Mouse (Mus musculus) MEL (cell line): ENCODE results near the gene Ryr3. TPM values are rescaled to one million over a fixed set of nuclear protein-coding genes. Genes with fewer than 3 reads are reported as not detected.

Source experiments
- DNase-seq: peaks from one replicate; pipeline ENCODE4 v3.0.0; 2011; ENCODE audit warnings: low read depth, low spot score
- H3K27ac ChIP-seq: 2 replicates; pipeline ENCODE4 v1.5.1; 2012; ENCODE audit warnings: low read depth, mild to moderate bottlenecking, control low read depth, low read length, moderate library complexity; ENCODE audit not compliant: control insufficient read depth
- H3K27me3 ChIP-seq, 2 experiments: fragments of 150-350 bp in 1 of 2; sonication (generic) in 1 of 2; 2 replicates each; pipeline ENCODE4 v1.6.1; 2012; ENCODE audit warnings: low read length in 2 of 2, mild to moderate bottlenecking in 2 of 2, improper control_type of control experiment in 1 of 2, moderate library complexity in 1 of 2; ENCODE audit not compliant: insufficient read depth in 2 of 2, control insufficient read depth in 1 of 2
- H3K36me3 ChIP-seq, 2 experiments: 2 replicates each; pipeline ENCODE4 v1.6.1; 2012 to 2014; ENCODE audit warnings: low read length in 2 of 2, improper control_type of control experiment in 1 of 2, inconsistent platforms in 1 of 2, mild to moderate bottlenecking in 1 of 2; ENCODE audit not compliant: insufficient read depth in 2 of 2, control insufficient read depth in 1 of 2
- H3K4me1 ChIP-seq, 2 experiments: fragments of 150-350 bp in 1 of 2; sonication (generic) in 1 of 2; 2 replicates each; pipeline ENCODE4 v1.6.1; 2012; ENCODE audit warnings: low read length in 2 of 2, improper control_type of control experiment in 1 of 2, mild to moderate bottlenecking in 1 of 2; ENCODE audit not compliant: insufficient read depth in 2 of 2, control insufficient read depth in 1 of 2
- H3K4me3 ChIP-seq, 2 experiments: fragments of 150-350 bp in 1 of 2; sonication (generic) in 1 of 2; 2 replicates each; pipeline ENCODE4 v1.5.1; 2012; ENCODE audit warnings: low read depth in 2 of 2, low read length in 2 of 2, mild to moderate bottlenecking in 2 of 2, moderate library complexity in 2 of 2, control low read depth in 1 of 2, improper control_type of control experiment in 1 of 2; ENCODE audit not compliant: control insufficient read depth in 1 of 2, insufficient read depth in 1 of 2
- H3K79me2 ChIP-seq: 2 replicates; pipeline ENCODE4 v1.6.1; 2012; ENCODE audit warnings: mild to moderate bottlenecking, low read length, moderate library complexity; ENCODE audit not compliant: control insufficient read depth, poor library complexity, insufficient read depth
- H3K9ac ChIP-seq: 2 replicates; pipeline ENCODE4 v1.6.1; 2012; ENCODE audit warnings: low read depth, mild to moderate bottlenecking, control low read depth, low read length, moderate library complexity; ENCODE audit not compliant: control insufficient read depth, poor library complexity, severe bottlenecking
- H3K9me3 ChIP-seq: fragments of 150-350 bp; sonication (generic); replicated peaks from 2 replicates; pipeline ENCODE4 v1.6.1; 2012; ENCODE audit warnings: mild to moderate bottlenecking, low read length, improper control_type of control experiment, moderate library complexity; ENCODE audit not compliant: insufficient read depth
- CHD2 ChIP-seq: IDR thresholded peaks from 2 replicates; pipeline ENCODE4 v1.6.1; 2011; ENCODE audit warnings: low read length, improper control_type of control experiment
- CTCF ChIP-seq, 3 experiments: IDR thresholded peaks in 2 of 3; conservative IDR thresholded peaks in 1 of 3; 2 replicates each; pipeline ENCODE4 v1.5.1; 2011 to 2012; ENCODE audit warnings: low read length in 3 of 3, low read depth in 2 of 3, mild to moderate bottlenecking in 2 of 3, improper control_type of control experiment in 1 of 3, inconsistent platforms in 1 of 3, mixed read lengths in 1 of 3, moderate library complexity in 1 of 3; ENCODE audit not compliant: control insufficient read depth in 1 of 3, insufficient read depth in 1 of 3, poor library complexity in 1 of 3, severe bottlenecking in 1 of 3
- E2F4 ChIP-seq: IDR thresholded peaks from 2 replicates; pipeline ENCODE4 v1.6.1; 2011; ENCODE audit warnings: low read depth, low read length, improper control_type of control experiment, borderline replicate concordance
- ELF1 ChIP-seq: IDR thresholded peaks from 2 replicates; pipeline ENCODE4 v1.6.1; 2014; ENCODE audit warnings: low read depth, mild to moderate bottlenecking, inconsistent platforms, low read length, improper control_type of control experiment, moderate library complexity
- ETS1 ChIP-seq: IDR thresholded peaks from 2 replicates; pipeline ENCODE4 v1.6.1; 2012; ENCODE audit warnings: low read depth, mild to moderate bottlenecking, inconsistent platforms, low read length, improper control_type of control experiment, moderate library complexity
- GABPA ChIP-seq: IDR thresholded peaks from 2 replicates; pipeline ENCODE4 v1.6.1; 2012; ENCODE audit warnings: low read depth, mild to moderate bottlenecking, inconsistent platforms, low read length, improper control_type of control experiment, moderate library complexity
- GATA1 ChIP-seq: IDR thresholded peaks from 2 replicates; pipeline ENCODE4 v1.6.1; 2011; ENCODE audit warnings: low read depth, low read length, improper control_type of control experiment
- HCFC1 ChIP-seq: IDR thresholded peaks from 2 replicates; pipeline ENCODE4 v1.6.1; 2012; ENCODE audit warnings: low read depth, mild to moderate bottlenecking, inconsistent platforms, low read length, improper control_type of control experiment, moderate library complexity
- KAT2A ChIP-seq: conservative IDR thresholded peaks from 2 replicates; pipeline ENCODE4 v1.6.1; 2012; ENCODE audit warnings: low read depth, low read length, improper control_type of control experiment, inconsistent platforms
- MAX ChIP-seq: IDR thresholded peaks from 2 replicates; pipeline ENCODE4 v1.6.1; 2011; ENCODE audit warnings: low read length, improper control_type of control experiment
- MAZ ChIP-seq: IDR thresholded peaks from 2 replicates; pipeline ENCODE4 v1.6.1; 2012; ENCODE audit warnings: low read depth, mild to moderate bottlenecking, inconsistent platforms, low read length, improper control_type of control experiment
- MXI1 ChIP-seq: IDR thresholded peaks from 2 replicates; pipeline ENCODE4 v1.6.1; 2011; ENCODE audit warnings: mild to moderate bottlenecking, low read depth, low read length, improper control_type of control experiment
- POLR2AphosphoS2 ChIP-seq: IDR thresholded peaks from 2 replicates; pipeline ENCODE4 v1.6.1; 2011; ENCODE audit warnings: low read length, improper control_type of control experiment
- POLR2AphosphoS5 ChIP-seq: IDR thresholded peaks from 2 replicates; pipeline ENCODE4 v1.6.1; 2012; ENCODE audit warnings: low read depth, borderline replicate concordance, mild to moderate bottlenecking, inconsistent platforms, low read length, moderate library complexity, mixed read lengths
- RCOR1 ChIP-seq: IDR thresholded peaks from 2 replicates; pipeline ENCODE4 v1.6.1; 2012; ENCODE audit warnings: low read depth, mild to moderate bottlenecking, inconsistent platforms, low read length, improper control_type of control experiment
- SIN3A ChIP-seq: IDR thresholded peaks from 2 replicates; pipeline ENCODE4 v1.6.1; 2012; ENCODE audit warnings: low read length, improper control_type of control experiment, inconsistent platforms
- SMC3 ChIP-seq: IDR thresholded peaks from 2 replicates; pipeline ENCODE4 v1.6.1; 2011; ENCODE audit warnings: low read depth, low read length, improper control_type of control experiment
- TAL1 ChIP-seq: IDR thresholded peaks from 2 replicates; pipeline ENCODE4 v1.6.1; 2012; ENCODE audit warnings: mild to moderate bottlenecking, inconsistent platforms, low read length, moderate library complexity, mixed read lengths
- TBP ChIP-seq: IDR thresholded peaks from 2 replicates; pipeline ENCODE4 v1.8.0; 2011; ENCODE audit warnings: low read depth, low read length, improper control_type of control experiment
- UBTF ChIP-seq: IDR thresholded peaks from 2 replicates; pipeline ENCODE4 v1.6.1; 2012; ENCODE audit warnings: low read depth, mild to moderate bottlenecking, inconsistent platforms, low read length, improper control_type of control experiment, moderate library complexity, borderline replicate concordance; ENCODE audit not compliant: insufficient read depth
- USF2 ChIP-seq, 2 experiments: IDR thresholded peaks; 2 replicates each; pipeline ENCODE4 v1.6.1; 2011 to 2012; ENCODE audit warnings: improper control_type of control experiment in 2 of 2, low read length in 2 of 2, borderline replicate concordance in 1 of 2, inconsistent platforms in 1 of 2, low read depth in 1 of 2, mild to moderate bottlenecking in 1 of 2; ENCODE audit not compliant: insufficient read depth in 1 of 2
- ZC3H11A ChIP-seq: IDR thresholded peaks from 2 replicates; pipeline ENCODE4 v1.6.1; 2012; ENCODE audit warnings: low read depth, mild to moderate bottlenecking, inconsistent platforms, low read length, improper control_type of control experiment
- ZKSCAN1 ChIP-seq: IDR thresholded peaks from 2 replicates; pipeline ENCODE4 v1.6.1; 2012; ENCODE audit warnings: low read depth, mild to moderate bottlenecking, inconsistent platforms, low read length, improper control_type of control experiment, moderate library complexity
- ZMIZ1 ChIP-seq: IDR thresholded peaks from 2 replicates; pipeline ENCODE4 v1.6.1; 2012; ENCODE audit warnings: low read depth, mild to moderate bottlenecking, inconsistent platforms, low read length, improper control_type of control experiment, moderate library complexity
- polyA plus RNA-seq, 2 experiments: library from polyadenylated mRNA; stranded (reverse) in 1 of 2; unstranded in 1 of 2; fragments of >175 nt in 1 of 2; fragments of >200 nt in 1 of 2; gene quantifications; 2 replicates each; pipeline versions ENCODE4 v1.2.1 to v1.2.4; 2012; ENCODE audit warnings: low replicate concordance in 2 of 2, low read depth in 1 of 2; ENCODE audit not compliant: insufficient read length in 2 of 2, insufficient read depth in 1 of 2, missing spikeins in 1 of 2
- total RNA-seq: library from RNA; depleted of rRNA; stranded (reverse); fragments of 300-350 nt; gene quantifications from 2 replicates; pipeline ENCODE4 v1.2.3, GENCODE M21; 2012

Gene Ryr3
- total and polyA plus RNA-seq, 3 experiments, result 0.04 TPM; not detected in 2

GRCm38 (mm10) chr2:113018278-113018677, 198.6 kb downstream of the Ryr3 start:
- DNase-seq, result no peak
- no peaks in the 10 kb centered on the region for H3K79me2 ChIP-seq
- H3K27ac ChIP-seq, result no peak overlapping the region
- no peak overlapping the region for H3K4me3 ChIP-seq
- H3K36me3 ChIP-seq, result no peaks in the 10 kb centered on the region
- TF ChIP-seq RCOR1 (no peak), GABPA (no peak)
- no peaks in the 10 kb centered on the region for H3K4me1 ChIP-seq
- H3K27me3 ChIP-seq, result no peaks in the 10 kb centered on the region
- H3K9ac ChIP-seq, result no peak overlapping the region
- no peaks in the 10 kb centered on the region for H3K9me3 ChIP-seq

- no peak overlapping the region for H3K27ac ChIP-seq
- H3K4me3 ChIP-seq, result no peak overlapping the region
- no peak overlapping the region for H3K9ac ChIP-seq
- no peaks in the 10 kb centered on the region for H3K4me1 ChIP-seq
- H3K27me3 ChIP-seq, result no peaks in the 10 kb centered on the region
- no peaks in the 10 kb centered on the region for H3K9me3 ChIP-seq
- DNase-seq, result no peak
- no peaks in the 10 kb centered on the region for H3K36me3 ChIP-seq
- H3K79me2 ChIP-seq, result no peaks in the 10 kb centered on the region
- TF ChIP-seq ZMIZ1 (no peak), GABPA (no peak), SIN3A (no peak), MAX (no peak), KAT2A (no peak), ELF1 (no peak), TAL1 (no peak), UBTF (no peak), E2F4 (no peak), TBP (no peak), CHD2 (no peak), ZC3H11A (no peak), SMC3 (no peak), CTCF (IDR thresholded peaks at IDR 0.05 in 2 of 3, conservative IDR thresholded peaks at IDR 0.05 in 1 of 3; ENCODE audit: control insufficient read depth in 1 of 3, insufficient read depth in 1 of 3, low read depth in 2 of 3, low read length in 3 of 3, poor library complexity in 1 of 3, severe bottlenecking in 1 of 3) (no peak)
Observed at GRCm38 (mm10) chr2:113016236-113016635, 200.7 kb downstream of the Ryr3 start.

- H3K36me3 ChIP-seq, result no peaks in the 10 kb centered on the region
- no peak for DNase-seq
- no peaks in the 10 kb centered on the region for H3K27me3 ChIP-seq
- no peaks in the 10 kb centered on the region for H3K79me2 ChIP-seq
- H3K27ac ChIP-seq, result no peak overlapping the region
- H3K4me1 ChIP-seq, result no peaks in the 10 kb centered on the region
- TF ChIP-seq SMC3, result no peak
- TF ChIP-seq POLR2AphosphoS2, result no peak
- TF ChIP-seq GATA1, result no peak
- TF ChIP-seq ELF1, result no peak
- TF ChIP-seq USF2 (IDR thresholded peaks at IDR 0.05; ENCODE audit: borderline replicate concordance in 1 of 2, insufficient read depth in 1 of 2, low read depth in 1 of 2, low read length in 2 of 2), result no peak
- no peak for TF ChIP-seq MXI1
- no peak for TF ChIP-seq HCFC1
- no peak for TF ChIP-seq MAZ
- no peak for TF ChIP-seq RCOR1
- TF ChIP-seq ZMIZ1, result no peak
- no peak for TF ChIP-seq SIN3A
- no peak for TF ChIP-seq ETS1
- TF ChIP-seq CTCF (IDR thresholded peaks at IDR 0.05 in 2 of 3, conservative IDR thresholded peaks at IDR 0.05 in 1 of 3; ENCODE audit: control insufficient read depth in 1 of 3, insufficient read depth in 1 of 3, low read depth in 2 of 3, low read length in 3 of 3, poor library complexity in 1 of 3, severe bottlenecking in 1 of 3), result no peak
- TF ChIP-seq POLR2AphosphoS5, result no peak
- no peak for TF ChIP-seq ZKSCAN1
- TF ChIP-seq, all 39 proteins: peak for 0
- Histone ChIP-seq H3K4me3 (no peak overlapping the region), H3K9me3 (no peaks in the 10 kb centered on the region), H3K9ac (no peak overlapping the region)
Observed at GRCm38 (mm10) chr2:113008961-113009740, 207.7 kb downstream of the Ryr3 start.
